Mouse (Mus musculus) inflammation-experienced regulatory T-cells, adult 6 months (primary cell): ENCODE measurements around the gene Wnt7b. TPM values are rescaled to one million over a fixed set of nuclear protein-coding genes. Genes with fewer than 3 reads are reported as not detected.

Experiments used
- ATAC-seq: one replicate; pipeline ENCODE4 v1.8.0; 2017
- polyA plus RNA-seq, 3 experiments: library from polyadenylated mRNA; unstranded; fragments of 100-300 nt; shearing (Covaris generic); gene quantifications; one replicate each; pipeline ENCODE4 v1.2.1; 2017

Gene Wnt7b
- polyA plus RNA-seq, 3 experiments from 2014 or later: not detected

DNA sequence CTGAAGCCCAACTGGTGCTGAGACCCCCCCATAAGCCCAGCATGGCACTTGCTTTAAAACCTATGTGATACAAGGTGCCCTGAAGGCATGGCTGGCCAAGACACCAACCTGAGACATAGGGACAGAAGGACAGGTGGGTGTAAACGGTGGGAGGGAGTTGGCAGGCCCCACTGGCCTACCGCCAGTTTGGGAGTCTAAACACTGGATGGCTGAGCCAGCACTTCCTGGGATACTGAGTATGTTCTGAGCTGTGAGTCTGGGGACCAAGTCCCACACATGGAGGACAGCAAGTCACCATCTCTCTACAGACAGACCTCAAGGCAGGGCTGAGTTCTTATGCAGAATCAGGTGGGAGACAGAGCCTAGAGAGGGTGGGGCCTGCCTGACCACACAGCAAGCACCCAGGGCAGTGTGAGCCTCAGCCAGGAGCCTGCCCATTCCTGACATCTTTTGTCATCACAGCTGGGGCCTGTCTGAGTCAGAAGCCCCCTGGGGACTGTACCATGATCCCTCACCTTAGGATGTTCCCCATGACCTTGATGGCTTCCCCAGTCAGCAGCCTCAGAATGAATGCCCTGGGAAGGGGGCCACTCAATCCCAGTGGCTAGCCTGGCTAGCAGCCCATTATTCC lies 13.0 kb downstream of the Wnt7b start:
- ATAC-seq: no peak

- ATAC-seq: no peak
Observed at GRCm38 (mm10) chr15:85568402-85568801, 13.9 kb downstream of the Wnt7b start.

- ATAC-seq: no peak
Observed at GRCm38 (mm10) chr15:85564966-85565365, 17.3 kb downstream of the Wnt7b start.

DNA sequence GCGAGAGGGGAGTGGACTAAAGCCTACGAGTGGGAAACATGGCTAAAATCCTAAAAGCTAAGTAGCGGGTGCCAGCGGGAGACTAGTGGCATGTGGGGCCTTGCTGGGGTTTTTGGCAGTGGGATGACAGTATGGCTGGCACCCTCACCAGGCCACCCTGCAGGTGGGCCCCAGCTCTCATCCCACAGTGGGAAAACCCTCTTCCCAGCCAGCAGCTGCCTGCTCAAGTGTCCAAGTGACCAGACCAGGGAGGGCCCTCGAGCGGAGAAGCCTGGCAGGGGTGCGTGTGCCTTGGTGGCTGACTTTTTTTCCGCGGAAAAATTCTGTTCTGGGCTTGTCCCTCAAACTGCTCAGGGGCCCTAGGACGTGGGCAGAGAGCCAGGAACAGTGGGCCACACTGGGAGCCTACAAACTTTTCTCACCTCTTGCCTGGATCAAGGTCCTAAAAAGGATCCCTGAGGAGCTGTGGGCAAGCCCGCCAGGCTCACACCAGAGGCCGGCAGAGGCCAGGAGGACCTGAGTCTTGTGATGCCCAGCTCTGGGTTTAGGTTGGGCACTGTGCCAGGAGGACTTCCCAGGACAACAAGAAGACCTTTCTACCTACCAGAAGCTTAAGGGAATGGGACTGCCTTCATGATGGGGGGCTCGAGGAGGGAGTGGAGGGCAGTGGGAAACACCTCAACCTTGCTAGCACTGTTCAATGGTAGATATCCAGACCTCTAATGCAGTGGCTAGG lies 18.1 kb downstream of the Wnt7b start:
- no peak for ATAC-seq

- ATAC-seq: no peak
Observed at GRCm38 (mm10) chr15:85561953-85562352, 20.3 kb downstream of the Wnt7b start.

- ATAC-seq: no peak
Observed at GRCm38 (mm10) chr15:85560830-85561229, 21.4 kb downstream of the Wnt7b start.

DNA sequence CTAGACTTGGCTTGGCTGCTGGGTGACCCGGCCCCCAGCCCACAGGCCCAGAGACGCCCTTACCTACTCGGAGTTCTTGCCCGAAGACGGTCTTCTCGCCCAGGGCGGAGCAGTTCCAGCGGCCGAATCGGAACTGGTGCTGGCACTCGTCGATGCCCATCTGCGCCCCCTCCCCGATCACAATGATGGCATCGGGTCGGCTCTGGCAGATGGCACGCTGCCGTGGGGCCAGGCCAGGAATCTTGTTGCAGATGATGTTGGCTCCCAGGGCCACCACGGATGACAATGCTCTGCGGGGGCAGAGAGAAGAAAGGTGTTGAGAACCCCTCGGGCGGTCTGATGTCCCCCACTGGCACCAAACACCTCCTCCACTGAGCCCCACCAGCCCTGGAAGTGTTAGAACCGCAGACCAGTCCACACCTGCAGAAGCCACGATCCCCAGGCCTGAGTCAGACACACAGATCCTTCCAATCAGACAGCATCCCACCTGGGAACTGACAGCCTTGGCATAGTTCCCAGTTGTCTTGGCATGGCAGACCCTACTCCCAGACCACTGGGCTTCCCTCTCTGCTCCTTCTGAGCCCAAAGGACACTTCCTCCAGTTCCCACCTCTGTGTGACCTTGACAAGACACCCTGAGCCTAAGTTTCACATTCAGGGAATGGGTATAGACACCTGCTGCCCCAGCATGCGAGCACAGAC lies 23.3 kb downstream of the Wnt7b start:
- ATAC-seq: no peak

- no peak for ATAC-seq
Observed at GRCm38 (mm10) chr15:85555799-85556198, 26.5 kb downstream of the Wnt7b start.

DNA sequence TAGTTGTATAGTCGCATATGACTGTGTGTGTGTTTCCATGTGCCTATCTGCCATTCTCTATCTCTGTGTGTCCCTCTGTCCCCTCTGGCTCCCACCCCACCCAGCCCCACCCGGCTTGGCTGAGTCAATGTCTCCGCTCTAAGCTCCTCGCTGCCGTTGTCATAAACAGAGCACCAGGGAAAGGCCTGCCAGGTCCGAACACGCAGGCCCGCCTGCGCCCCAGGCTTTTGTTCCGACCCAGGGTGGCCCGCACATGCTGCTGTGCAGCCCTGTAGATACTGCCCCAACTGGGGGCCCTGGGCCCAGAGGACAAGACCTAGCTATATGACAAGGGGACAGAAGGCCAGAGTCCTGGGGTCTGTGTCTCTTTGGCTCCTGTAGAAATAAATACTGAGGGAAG lies 28.9 kb downstream of the Wnt7b start:
- no peak for ATAC-seq

DNA sequence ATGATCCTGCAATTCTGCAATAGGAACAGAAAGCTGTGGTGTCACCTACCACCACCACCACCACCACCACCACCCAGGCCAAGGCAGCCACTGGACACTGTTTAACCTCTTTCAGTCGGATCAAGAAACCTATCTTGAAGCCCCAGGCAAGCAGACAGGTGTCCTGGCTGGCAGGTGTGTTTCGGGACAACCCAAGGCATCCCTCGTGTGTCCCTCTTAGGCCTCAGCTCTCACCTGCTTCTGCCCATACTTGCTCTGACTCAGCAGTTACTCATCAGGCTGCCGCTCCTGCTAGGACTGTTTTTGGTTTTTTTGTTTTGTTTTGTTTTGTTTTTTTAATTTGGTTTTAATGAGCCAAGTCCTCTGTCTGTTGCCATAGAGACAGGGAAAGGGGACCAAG lies 35.8 kb downstream of the Wnt7b start:
- ATAC-seq: no peak

DNA sequence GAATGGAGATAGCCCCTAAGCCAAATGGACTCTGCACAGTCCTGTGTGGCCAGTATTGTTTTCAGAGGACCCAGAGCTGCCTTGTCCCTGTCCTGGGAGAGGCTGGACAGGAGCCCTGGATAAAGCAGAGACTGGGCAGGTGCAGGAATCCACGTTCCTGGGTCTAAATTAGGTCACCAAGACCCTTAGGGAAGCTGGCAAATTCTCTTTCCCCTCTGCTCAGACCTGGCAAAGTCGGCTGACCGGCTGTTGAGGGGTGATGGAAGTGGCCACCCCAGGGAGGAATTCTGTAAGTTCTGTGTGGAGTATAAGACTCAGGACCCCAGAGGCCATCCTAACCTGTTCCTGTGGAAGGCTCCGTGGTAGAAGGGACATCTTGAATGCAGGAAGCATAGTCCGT lies 36.9 kb downstream of the Wnt7b start:
- ATAC-seq: no peak

DNA sequence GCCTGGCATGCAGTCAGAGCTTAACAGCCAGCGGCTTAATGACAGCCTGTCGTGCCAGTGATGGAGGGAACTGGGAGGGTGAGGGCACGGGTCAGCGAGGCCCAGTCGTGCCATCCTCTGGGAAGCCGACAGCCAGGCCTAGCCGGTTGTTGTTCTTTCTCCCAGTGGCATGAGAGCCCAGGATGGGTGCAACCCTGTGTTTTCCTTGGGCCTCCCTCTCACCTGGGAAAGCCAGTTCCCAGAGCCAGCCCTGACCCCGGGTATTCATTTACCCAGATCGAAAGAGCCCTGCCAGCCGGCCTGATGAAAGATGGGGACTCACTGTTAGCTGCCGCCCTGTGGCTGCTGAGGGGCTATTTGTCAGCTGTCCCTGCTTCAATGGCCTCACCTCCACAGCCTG lies 44.1 kb downstream of the Wnt7b start:
- ATAC-seq: no peak

DNA sequence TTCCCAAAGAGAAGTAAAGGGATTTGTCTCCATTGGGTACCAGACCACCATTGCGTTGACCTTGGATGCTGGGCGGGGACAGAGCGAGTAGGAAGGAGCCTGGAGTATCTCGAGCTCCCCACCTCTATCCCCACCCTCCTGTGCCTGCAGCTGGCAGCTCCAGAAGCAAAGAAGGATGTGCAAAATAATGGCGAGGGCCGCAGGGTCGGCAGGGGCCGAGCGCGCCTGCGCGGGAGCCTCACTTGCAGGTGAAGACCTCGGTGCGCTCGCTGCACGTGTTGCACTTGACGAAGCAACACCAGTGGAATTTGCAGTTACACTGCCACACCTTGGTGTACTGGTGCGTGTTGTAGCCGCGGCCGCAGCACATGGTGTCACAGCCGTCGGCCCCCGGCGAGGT lies 45.1 kb downstream of the Wnt7b start:
- no peak for ATAC-seq

DNA sequence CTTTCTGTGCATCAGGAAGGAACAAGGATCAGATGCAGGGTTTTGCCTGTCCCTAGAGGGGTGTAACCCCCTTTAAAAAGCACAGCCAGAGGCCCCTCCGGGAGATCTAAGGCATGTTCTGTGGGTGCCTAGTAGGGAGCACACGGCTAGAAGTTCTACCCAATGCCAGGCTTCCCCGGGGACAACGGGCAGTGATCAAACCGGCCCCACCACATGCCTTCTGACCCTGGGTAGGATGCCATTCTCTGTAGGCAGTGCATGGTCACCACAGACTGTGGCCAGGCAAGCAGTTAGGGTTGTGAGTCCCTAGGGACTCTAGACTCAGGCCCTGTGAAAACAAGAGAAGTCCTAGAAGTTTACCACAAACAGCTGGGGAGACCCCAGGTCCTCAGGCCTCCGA lies 47.6 kb downstream of the Wnt7b start:
- no peak for ATAC-seq

- no peak for ATAC-seq
Observed at GRCm38 (mm10) chr15:85534215-85534614, 48.1 kb downstream of the Wnt7b start.

DNA sequence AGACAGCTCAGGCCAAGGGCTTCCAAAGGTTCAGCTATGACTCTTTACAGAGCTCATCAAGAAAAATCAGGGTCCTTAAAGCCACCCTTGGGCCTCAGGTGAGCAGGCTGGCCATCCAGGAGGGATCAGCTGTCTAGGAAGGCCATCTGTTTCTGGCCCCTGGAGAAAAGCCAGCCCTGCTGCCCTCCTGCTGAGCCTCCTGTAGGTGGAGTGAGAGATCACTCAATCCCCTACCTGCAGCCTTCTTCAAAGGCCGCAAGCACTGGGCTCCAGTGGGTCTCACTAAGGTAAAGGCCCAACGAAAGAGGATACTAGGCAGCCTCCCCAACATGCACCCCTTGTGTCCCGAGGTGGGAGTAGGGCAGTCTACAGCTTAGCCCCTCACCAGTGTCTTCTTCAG lies 50.2 kb downstream of the Wnt7b start:
- ATAC-seq: no peak

GRCm38 (mm10) chr15:85529911-85530310 lies 52.4 kb downstream of the Wnt7b start:
- ATAC-seq: no peak

DNA sequence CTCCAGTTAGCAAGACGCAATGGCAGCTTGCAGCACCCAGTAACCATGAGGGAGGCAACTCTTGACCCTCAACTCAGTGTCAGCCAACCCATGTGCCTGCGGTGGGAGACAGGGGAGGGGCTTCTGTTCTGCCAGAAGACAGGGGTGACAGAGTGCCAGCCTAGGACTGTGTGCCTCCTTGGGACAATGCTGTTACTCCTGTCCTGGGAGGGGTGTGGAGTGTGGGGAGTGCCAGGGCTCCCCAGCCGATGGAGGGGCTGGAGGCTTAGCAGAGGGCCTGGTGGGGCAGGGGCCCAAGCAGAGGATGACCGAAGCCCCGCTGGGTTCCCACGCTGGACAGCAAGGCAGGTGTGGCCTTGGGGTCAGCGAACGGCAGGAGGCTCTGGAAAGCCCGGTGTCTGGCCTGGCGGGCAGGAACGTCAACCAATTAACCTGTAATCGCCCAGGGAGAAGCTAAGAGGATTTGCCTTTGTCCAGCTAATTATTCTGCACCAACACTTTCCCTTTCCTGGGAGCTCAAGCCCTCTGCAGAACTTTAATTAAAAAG lies 57.8 kb downstream of the Wnt7b start:
- ATAC-seq: no peak

GRCm38 (mm10) chr15:85523173-85523991 lies 58.9 kb downstream of the Wnt7b start:
- no peak for ATAC-seq

- ATAC-seq: no peak
Observed at GRCm38 (mm10) chr15:85519438-85519837, 62.8 kb downstream of the Wnt7b start.

DNA sequence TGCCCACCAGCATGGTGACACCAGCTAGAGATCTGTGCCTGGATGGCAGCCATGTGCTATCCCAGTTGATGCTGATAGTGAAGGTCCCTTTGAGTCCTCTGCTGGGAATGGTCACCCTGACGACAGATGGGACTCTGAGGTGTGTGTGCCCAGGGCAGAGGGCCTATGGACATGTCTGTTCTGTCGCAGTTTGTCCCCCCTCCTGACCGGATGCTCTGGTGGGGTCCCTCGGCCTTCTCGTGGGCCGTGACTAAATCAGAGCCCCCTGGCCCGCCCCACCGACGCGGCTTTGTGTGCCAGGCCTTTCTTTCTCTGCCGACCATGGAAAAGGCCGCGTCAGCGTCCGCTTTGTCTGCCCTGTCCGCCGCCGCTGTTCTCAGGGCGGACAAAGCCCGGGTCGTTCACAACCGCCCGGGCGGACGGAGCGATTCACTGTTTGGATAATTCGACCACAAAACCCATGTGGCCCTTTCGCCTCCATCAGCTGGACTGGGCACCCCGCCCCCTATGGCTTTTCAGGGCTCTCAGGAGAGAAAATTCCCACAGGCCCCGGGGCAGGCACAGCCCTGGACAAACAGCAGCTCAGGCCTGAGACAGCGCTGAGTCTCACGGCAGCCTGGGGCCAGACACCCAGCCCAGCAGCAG lies 74.8 kb downstream of the Wnt7b start:
- no peak for ATAC-seq

GRCm38 (mm10) chr15:85506680-85507079 lies 75.6 kb downstream of the Wnt7b start:
- no peak for ATAC-seq
